Mouse (Mus musculus) heart, postnatal 0 days (tissue): ENCODE results near the gene Ptprn2.

ENCODE experiments used
- CTCF ChIP-seq: IDR thresholded peaks from 2 replicates; pipeline ENCODE4 v1.5.1; 2016; ENCODE audit warnings: antibody characterized with exemption, control low read depth, low read depth
- EP300 ChIP-seq: IDR thresholded peaks from 2 replicates; pipeline ENCODE4 v1.6.1; 2016; ENCODE audit warnings: antibody characterized with exemption, low read depth

DNA sequence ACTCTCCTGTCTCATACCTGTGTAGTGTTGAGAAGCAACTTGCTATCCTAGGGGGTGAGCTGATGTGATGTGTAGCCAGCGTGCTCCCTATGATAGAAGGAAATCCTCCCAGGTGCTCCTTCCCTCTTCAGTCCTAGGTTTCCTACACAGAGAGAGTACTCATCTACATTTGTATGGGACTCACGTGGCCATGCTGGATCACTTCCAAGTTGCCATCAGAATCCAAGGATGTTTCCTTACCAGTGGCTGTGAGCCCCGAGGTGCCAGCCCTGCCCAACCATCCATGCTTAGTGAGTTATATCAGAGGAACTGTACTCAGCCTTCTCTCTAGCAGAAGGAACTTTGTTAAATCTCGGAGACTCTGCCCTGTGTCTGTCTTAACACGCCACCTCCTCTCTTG lies 729.4 kb downstream of the Ptprn2 start:
- TF ChIP-seq CTCF = no peak
- no peak for TF ChIP-seq EP300
